Mouse (Mus musculus) embryonic facial prominence, embryonic 15.5 days (tissue): ENCODE measurements around the gene Brix1. TPM values are rescaled to one million over a fixed set of nuclear protein-coding genes. Genes with fewer than 3 reads are reported as not detected.
"Not testable (repeated sequence)": the region's sequence is repeated elsewhere in the genome, so short reads cannot be mapped to it uniquely, and the experiment has no call there.

Source experiments
- ATAC-seq: fragments of 200-750 bp; cut with Nextera tagmentation; 2 replicates; pipeline ENCODE4 v1.8.0; 2017; ENCODE audit warnings: low read depth, moderate TSS enrichment; ENCODE audit not compliant: insufficient number of reproducible peaks, low FRiP score, low TSS enrichment
- H3K27ac ChIP-seq: fragments of 300-500 bp; sonication (generic); replicated peaks from 2 replicates; pipeline ENCODE4 v1.5.1; 2015; ENCODE audit warnings: mild to moderate bottlenecking, inconsistent platforms
- H3K27me3 ChIP-seq: fragments of 300-500 bp; sonication (generic); 2 replicates; pipeline ENCODE4 v1.6.1; 2015; ENCODE audit warnings: inconsistent platforms
- H3K36me3 ChIP-seq: fragments of 300-500 bp; sonication (generic); 2 replicates; pipeline ENCODE4 v1.6.1; 2015; ENCODE audit warnings: mild to moderate bottlenecking, inconsistent platforms
- H3K4me1 ChIP-seq: fragments of 300-500 bp; sonication (generic); 2 replicates; pipeline ENCODE4 v1.6.1; 2015; ENCODE audit warnings: inconsistent platforms
- H3K4me2 ChIP-seq: fragments of 300-500 bp; sonication (generic); replicated peaks from 2 replicates; pipeline ENCODE4 v1.6.1; 2015; ENCODE audit warnings: mild to moderate bottlenecking, inconsistent platforms
- H3K4me3 ChIP-seq: fragments of 300-500 bp; sonication (generic); replicated peaks from 2 replicates; pipeline ENCODE4 v1.5.1; 2015; ENCODE audit warnings: mild to moderate bottlenecking, inconsistent platforms
- H3K9ac ChIP-seq: fragments of 300-500 bp; sonication (generic); 2 replicates; pipeline ENCODE4 v1.6.1; 2015; ENCODE audit warnings: inconsistent platforms
- H3K9me3 ChIP-seq: fragments of 300-500 bp; sonication (generic); replicated peaks from 2 replicates; pipeline ENCODE4 v1.6.1; 2016; ENCODE audit warnings: inconsistent platforms
- WGBS: fragments of 180-500 bp; shearing (Covaris S2); methylation state at CpG from one replicate; pipeline ENCODE4 v1.1.7; 2015; 5-methylcytosine and 5-hydroxymethylcytosine counted together
- polyA plus RNA-seq: library from polyadenylated mRNA; unstranded; fragments of >200 nt; fragmentation: Nextera tagmentation; extraction: Ambion mirVana; gene quantifications from 2 replicates; pipeline ENCODE4 v1.2.1, GENCODE M21; 2015

Brix1 gene
- polyA plus RNA-seq: 86.0 and 86.5 TPM in 2 replicates

GRCm38 (mm10) chr15:10485484-10486364 lies at the start of gene Brix1, which contains the start of gene Rad1:
Brix1 (minus strand) TSS chr15:10485947.
Rad1 (plus strand) TSS chr15:10486018.
- Histone ChIP-seq H3K9me3 (no peaks in the 10 kb centered on the region), H3K4me1 (peaks cover 25% of the 10 kb centered on the region), H3K36me3 (peaks cover 28% of the 10 kb centered on the region), H3K27me3 (no peaks in the 10 kb centered on the region), H3K4me2 (peak within 1 kb of the TSS; percentile 77), H3K27ac (peak within 1 kb of the TSS; percentile 71), H3K4me3 (peak within 1 kb of the TSS; percentile 80), H3K9ac (peak within 1 kb of the TSS; percentile 81)
- ATAC-seq: peak; percentile 99
- whole genome bisulfite sequencing: under 1% methylated on average over 58 of the region's 58 CpGs

DNA sequence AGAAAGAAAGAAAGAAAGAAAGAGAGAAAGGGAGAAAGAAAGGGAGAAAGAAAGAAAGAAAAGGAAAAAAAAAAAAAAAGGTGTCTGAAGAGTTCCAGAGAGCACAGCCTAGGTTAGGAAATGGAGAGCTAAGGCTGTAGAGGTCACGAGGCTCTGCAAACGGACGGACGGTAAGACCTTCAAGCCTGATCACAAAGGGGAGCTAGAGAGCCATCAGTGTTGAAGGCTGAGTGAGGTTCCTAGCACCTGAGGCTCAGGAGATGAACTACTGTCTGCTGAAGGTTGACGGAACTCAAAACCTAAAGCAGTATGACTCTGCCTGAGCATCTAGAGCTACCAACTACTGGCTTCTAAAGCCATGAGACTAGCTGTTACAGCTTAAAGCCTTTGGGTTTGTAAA lies 48.8 kb upstream of the Brix1 start:
- Histone ChIP-seq H3K4me3 (no peak overlapping the region), H3K36me3 (no peaks in the 10 kb centered on the region), H3K27ac (no peak overlapping the region), H3K4me1 (0 out of 2 replicates have a peak, but pooled peaks cover 2% of the 10 kb centered on the region), H3K27me3 (no peaks in the 10 kb centered on the region), H3K9ac (no peak overlapping the region), H3K9me3 (no peaks in the 10 kb centered on the region), H3K4me2 (no peak overlapping the region)
- 92% methylated on average over 5 of the region's 5 CpGs for WGBS
- no peak for ATAC-seq

GRCm38 (mm10) chr15:10533361-10533760 lies 47.6 kb upstream of the Brix1 start:
- 80% methylated on average over 10 of the region's 10 CpGs for WGBS
- not testable (repeated sequence) for H3K4me2 ChIP-seq, H3K9me3 ChIP-seq, H3K27ac ChIP-seq, ATAC-seq, H3K27me3 ChIP-seq, H3K9ac ChIP-seq, H3K4me1 ChIP-seq, H3K4me3 ChIP-seq, H3K36me3 ChIP-seq

DNA sequence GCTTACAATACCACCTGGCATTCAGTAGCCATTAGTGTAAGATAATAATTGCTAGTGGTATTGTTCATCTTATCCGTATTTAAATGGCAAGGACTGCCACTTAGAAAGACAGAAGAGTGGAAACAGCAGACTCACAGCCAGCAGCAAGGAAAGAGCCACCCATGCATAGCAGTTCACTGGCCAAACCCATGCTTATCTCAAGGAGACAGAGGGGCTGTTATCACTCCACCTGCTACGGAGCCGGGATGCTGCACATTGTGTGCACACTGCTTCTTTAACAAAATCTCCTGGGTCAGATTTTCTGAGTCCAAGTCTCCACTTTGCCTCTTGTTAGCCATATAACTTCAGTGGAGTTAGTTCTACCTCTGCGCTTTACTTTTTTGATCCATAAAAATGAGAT lies 45.6 kb upstream of the Brix1 start:
- ATAC-seq: no peak
- H3K9ac ChIP-seq: no peak overlapping the region
- 89% methylated on average over 4 of the region's 4 CpGs for WGBS

GRCm38 (mm10) chr15:10525896-10526295 lies 40.1 kb upstream of the Brix1 start:
- Histone ChIP-seq H3K36me3 (no peaks in the 10 kb centered on the region), H3K9me3 (no peaks in the 10 kb centered on the region), H3K9ac (no peak overlapping the region), H3K4me1 (no peaks in the 10 kb centered on the region), H3K27me3 (no peaks in the 10 kb centered on the region), H3K4me2 (no peak overlapping the region), H3K4me3 (no peak overlapping the region), H3K27ac (no peak overlapping the region)
- ATAC-seq: no peak
- WGBS: 72% methylated on average over 1 of the region's 1 CpGs

More for the DNA sequence above, 45.6 kb upstream of the Brix1 start:
- no peak overlapping the region for H3K4me2 ChIP-seq
- no peak overlapping the region for H3K27ac ChIP-seq
- H3K4me1 ChIP-seq: no peaks in the 10 kb centered on the region
- H3K4me3 ChIP-seq: no peak overlapping the region
- no peaks in the 10 kb centered on the region for H3K9me3 ChIP-seq
- no peaks in the 10 kb centered on the region for H3K27me3 ChIP-seq
- H3K36me3 ChIP-seq: no peaks in the 10 kb centered on the region

GRCm38 (mm10) chr15:10515166-10515565 lies 29.4 kb upstream of the Brix1 start:
- Histone ChIP-seq H3K4me2 (no peak overlapping the region), H3K9me3 (no peaks in the 10 kb centered on the region), H3K27ac (no peak overlapping the region), H3K9ac (no peak overlapping the region), H3K27me3 (no peaks in the 10 kb centered on the region), H3K4me1 (no peaks in the 10 kb centered on the region), H3K36me3 (no peaks in the 10 kb centered on the region), H3K4me3 (no peak overlapping the region)
- no peak for ATAC-seq
- WGBS: 84% methylated on average over 7 of the region's 7 CpGs

DNA sequence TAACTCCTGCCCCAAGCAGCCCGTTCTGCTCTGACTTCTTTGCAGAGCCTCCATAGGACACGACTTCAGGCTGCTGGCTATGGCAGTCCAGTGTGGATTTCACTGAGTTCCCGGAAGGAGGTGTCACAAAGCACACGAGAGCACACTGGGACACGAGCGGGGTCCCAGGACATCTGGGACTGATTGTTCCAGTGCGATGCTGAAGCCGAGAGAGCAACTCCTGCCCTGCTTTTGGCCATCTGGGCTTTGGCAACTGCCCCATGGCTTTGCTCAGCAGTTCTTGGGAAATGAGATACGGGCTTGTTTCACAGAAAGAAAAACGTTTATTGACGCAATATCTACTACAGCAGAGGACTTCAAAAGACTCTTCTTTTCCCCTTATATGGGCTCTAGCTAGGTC lies 20.4 kb upstream of the Brix1 start:
- no peaks in the 10 kb centered on the region for H3K36me3 ChIP-seq
- no peak for ATAC-seq
- no peaks in the 10 kb centered on the region for H3K9me3 ChIP-seq
- peaks cover 7% of the 10 kb centered on the region; the same call in 1 of the 2 replicates for H3K4me1 ChIP-seq
- H3K27ac ChIP-seq: peak overlapping the region; percentile 35
- WGBS: 37% methylated on average over 11 of the region's 11 CpGs
- no peaks in the 10 kb centered on the region for H3K27me3 ChIP-seq
- no peak overlapping the region for H3K9ac ChIP-seq
- no peak overlapping the region for H3K4me2 ChIP-seq
- no peak overlapping the region for H3K4me3 ChIP-seq

DNA sequence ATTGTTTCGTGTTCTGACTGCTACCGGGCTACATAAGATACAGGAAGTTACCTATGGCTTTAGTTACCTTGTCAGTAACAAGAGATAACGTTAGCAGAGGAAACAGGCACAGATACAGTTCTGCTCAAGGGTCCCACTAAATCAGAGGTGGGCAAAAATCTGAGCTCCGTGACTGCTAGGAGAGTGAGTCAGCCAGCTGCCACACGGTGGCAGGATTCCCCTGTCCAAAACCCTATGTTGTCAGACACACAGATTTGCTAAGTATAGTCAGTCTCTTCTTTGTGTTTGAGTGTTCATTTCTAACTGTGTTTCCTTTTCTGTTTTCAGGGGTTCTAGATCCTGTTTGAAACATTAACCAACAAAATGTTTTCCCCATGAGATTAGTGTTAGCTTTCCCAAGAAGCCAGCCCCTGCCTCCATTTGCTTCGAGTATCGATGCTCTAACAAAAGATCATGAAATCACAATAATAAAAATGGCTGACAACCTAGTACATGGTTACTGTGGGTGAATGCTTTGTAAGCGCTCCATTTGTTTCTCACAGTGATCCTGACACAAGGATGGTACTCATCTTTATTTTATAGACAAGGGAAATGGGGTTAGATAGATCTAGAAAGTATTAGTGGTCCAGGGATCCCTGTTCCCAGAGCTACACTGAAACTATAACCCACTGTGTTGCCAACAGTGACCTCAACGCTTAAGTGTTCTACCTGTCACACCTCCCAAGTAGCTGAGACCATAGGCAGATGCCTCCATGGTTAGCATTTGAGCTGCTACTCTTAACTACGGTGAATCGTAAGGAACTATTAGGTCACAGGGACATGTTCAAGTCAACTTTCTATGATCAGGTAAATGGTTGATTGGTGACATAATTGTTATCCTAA lies 15.3 kb upstream of the Brix1 start:
- H3K9ac ChIP-seq: no peak overlapping the region
- H3K4me3 ChIP-seq: no peak overlapping the region
- no peaks in the 10 kb centered on the region for H3K27me3 ChIP-seq
- H3K4me1 ChIP-seq: peaks cover 1% of the 10 kb centered on the region; the same call in 1 of the 2 replicates
- 52% methylated on average over 11 of the region's 11 CpGs for WGBS
- H3K4me2 ChIP-seq: no peak overlapping the region
- peaks cover 4% of the 10 kb centered on the region for H3K36me3 ChIP-seq
- H3K27ac ChIP-seq: no peak overlapping the region
- H3K9me3 ChIP-seq: no peaks in the 10 kb centered on the region
- no peak for ATAC-seq

- Histone ChIP-seq H3K9me3 (no peaks in the 10 kb centered on the region), H3K4me1 (no peaks in the 10 kb centered on the region), H3K36me3 (peaks cover 6% of the 10 kb centered on the region), H3K9ac (no peak overlapping the region), H3K4me2 (no peak overlapping the region), H3K4me3 (no peak overlapping the region), H3K27me3 (no peaks in the 10 kb centered on the region), H3K27ac (no peak overlapping the region)
- 78% methylated on average over 5 of the region's 5 CpGs for WGBS
- no peak for ATAC-seq
Observed at GRCm38 (mm10) chr15:10500035-10500434, 14.3 kb upstream of the Brix1 start.

DNA sequence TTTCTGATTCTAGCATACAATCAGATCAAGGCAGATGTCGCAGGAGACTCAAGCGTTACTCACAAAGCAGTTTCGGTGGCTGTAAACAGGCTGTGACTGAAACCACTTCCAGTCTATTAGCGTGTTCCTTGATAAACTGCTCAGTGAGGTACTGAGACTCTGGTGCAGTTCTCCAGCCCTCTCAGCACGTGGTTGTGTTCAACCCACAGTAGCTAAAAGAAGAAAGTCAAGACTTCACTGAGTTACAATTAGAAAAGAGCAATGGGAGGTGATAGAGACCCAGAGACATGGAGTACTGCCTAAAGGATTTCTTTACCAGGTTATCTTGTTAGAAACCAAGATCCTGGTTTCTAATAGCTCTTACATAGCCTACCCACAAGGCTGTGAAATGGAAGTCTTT lies 13.8 kb upstream of the Brix1 start:
- Histone ChIP-seq H3K9me3 (no peaks in the 10 kb centered on the region), H3K4me2 (no peak overlapping the region), H3K27ac (no peak overlapping the region), H3K27me3 (no peaks in the 10 kb centered on the region), H3K36me3 (peaks cover 6% of the 10 kb centered on the region), H3K4me3 (no peak overlapping the region), H3K4me1 (no peaks in the 10 kb centered on the region), H3K9ac (no peak overlapping the region)
- no peak for ATAC-seq
- 73% methylated on average over 5 of the region's 5 CpGs for WGBS

GRCm38 (mm10) chr15:10496696-10497095 lies 10.9 kb upstream of the Brix1 start:
- not testable (repeated sequence) for ATAC-seq

More at GRCm38 (mm10) chr15:10496696-10497095, 10.9 kb upstream of the Brix1 start:
- 100% methylated on average over 1 of the region's 1 CpGs for WGBS
- H3K4me3 ChIP-seq, H3K27me3 ChIP-seq, H3K4me2 ChIP-seq, H3K9ac ChIP-seq, H3K4me1 ChIP-seq, H3K27ac ChIP-seq, H3K9me3 ChIP-seq: not testable (repeated sequence)
- H3K36me3 ChIP-seq: peaks cover 18% of the 10 kb centered on the region
